Mouse (Mus musculus): ENCODE measurements around the gene Vezf1. TPM values are rescaled to one million over a fixed set of nuclear protein-coding genes. Genes with fewer than 3 reads are reported as not detected.

The Vezf1 gene
- total RNA-seq, 2 experiments from 2014 or later: 23.2 to 24.7 TPM

- DNase-seq (ENCODE audit: low spot score in 2 of 2): no peak
Observed at GRCm38 (mm10) chr11:88052638-88053037, 15.4 kb upstream of the Vezf1 start.

GRCm38 (mm10) chr11:88053821-88054220 lies 14.3 kb upstream of the Vezf1 start:
- DNase-seq (ENCODE audit: low spot score in 2 of 2): no peak

DNA sequence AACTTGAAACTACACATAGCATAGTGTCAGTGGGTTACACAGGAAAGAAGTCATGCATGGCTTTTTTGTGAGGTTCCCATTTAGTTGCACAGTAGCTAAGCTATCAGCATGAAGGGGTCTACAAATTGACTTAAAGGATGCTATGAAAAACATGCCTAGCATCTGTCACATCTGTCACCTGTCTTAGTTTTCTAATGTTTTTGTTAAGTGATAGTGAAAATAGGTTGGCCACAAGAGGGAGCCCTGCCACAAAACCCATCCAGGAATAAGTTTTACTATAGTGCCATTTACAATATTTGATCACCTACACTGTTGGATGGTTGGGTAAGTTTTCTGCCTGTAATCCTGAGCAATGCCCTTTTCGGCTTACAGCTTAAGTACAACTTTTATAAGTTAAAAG lies 13.5 kb upstream of the Vezf1 start:
- DNase-seq (ENCODE audit: low spot score in 2 of 2): peak in 1 of 2 experiments; percentile 59

DNA sequence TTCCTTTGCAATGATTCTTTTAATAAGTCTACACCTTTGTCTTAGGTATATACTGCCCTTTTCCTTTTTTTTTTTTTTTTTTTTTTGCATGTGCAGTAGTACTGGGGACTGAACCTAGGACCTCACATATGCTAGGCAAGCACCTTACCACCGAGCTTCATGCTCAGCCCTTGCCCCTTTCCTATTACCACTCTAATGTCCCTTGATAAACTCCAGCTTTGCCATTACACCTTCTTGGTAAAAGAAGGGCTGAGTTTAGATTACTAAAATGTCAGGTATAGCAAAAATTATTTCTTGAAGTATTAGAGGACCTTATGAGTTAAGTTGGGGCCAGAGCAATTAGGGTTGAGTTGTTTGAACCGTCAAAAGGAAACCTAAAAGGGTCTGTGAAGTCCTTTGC lies 12.3 kb upstream of the Vezf1 start:
- no peak for DNase-seq (ENCODE audit: low spot score in 2 of 2)

GRCm38 (mm10) chr11:88057788-88058187 lies 10.3 kb upstream of the Vezf1 start:
- no peak for DNase-seq (ENCODE audit: low spot score in 2 of 2)

DNA sequence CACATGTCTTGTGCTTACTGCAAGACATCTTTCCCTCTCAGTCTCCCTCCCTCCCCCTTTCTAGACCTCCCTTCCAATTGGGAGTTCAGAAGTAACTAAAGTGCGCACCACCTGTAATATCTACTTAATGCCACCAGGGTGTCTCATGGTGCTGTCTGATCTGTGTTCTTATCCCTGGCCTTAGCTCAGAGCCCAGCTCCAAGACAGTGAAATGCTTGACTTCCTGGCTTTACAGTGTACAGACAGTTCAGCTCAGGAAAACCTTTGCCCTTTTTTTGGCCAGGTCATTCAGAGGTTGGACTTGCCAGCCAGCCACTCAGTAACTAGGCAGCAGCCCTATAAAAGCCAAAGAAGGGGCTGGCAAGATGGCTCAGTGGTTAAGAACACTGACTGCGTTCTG lies 8.9 kb upstream of the Vezf1 start:
- DNase-seq (ENCODE audit: low spot score in 2 of 2): peak in 1 of 2 experiments; percentile 61

GRCm38 (mm10) chr11:88061892-88062625 lies 6.0 kb upstream of the Vezf1 start:
- no peak for DNase-seq (ENCODE audit: low spot score in 2 of 2)

DNA sequence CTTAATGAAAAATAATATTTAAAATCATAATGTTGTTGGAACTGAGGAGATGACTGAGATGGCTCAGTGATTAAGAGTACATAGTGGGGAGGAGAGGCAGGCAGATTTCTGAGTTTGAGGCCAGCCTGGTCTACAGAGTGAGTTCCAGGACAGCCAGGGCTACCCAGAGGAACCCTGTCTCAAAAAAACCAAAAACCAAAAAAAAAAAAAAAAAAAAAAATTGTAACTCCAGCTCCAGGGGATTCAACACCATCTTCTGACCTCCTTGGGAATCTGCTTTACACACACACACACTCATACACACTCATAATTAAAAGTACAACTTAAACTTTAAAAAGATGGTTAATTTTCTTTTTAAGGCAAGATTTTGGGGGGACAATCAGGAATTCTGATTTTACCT lies 2.3 kb upstream of the Vezf1 start:
- no peak for DNase-seq (ENCODE audit: low spot score in 2 of 2)

GRCm38 (mm10) chr11:88067191-88067585 lies 891 bp upstream of the Vezf1 start:
- no peak for DNase-seq (ENCODE audit: low spot score in 2 of 2)

- peak in 1 of 2 experiments; percentile 43 for DNase-seq (ENCODE audit: low spot score in 2 of 2)
Observed at GRCm38 (mm10) chr11:88068411-88069245, 549 bp downstream of the Vezf1 start.

GRCm38 (mm10) chr11:88069246-88069570 lies 1.1 kb downstream of the Vezf1 start:
- DNase-seq (ENCODE audit: low spot score in 2 of 2): no peak

- no peak for DNase-seq (ENCODE audit: low spot score in 2 of 2)
Observed at GRCm38 (mm10) chr11:88070392-88070791, 2.3 kb downstream of the Vezf1 start.

GRCm38 (mm10) chr11:88071113-88071512 lies 3.0 kb downstream of the Vezf1 start:
- no peak for DNase-seq (ENCODE audit: low spot score in 2 of 2)

DNA sequence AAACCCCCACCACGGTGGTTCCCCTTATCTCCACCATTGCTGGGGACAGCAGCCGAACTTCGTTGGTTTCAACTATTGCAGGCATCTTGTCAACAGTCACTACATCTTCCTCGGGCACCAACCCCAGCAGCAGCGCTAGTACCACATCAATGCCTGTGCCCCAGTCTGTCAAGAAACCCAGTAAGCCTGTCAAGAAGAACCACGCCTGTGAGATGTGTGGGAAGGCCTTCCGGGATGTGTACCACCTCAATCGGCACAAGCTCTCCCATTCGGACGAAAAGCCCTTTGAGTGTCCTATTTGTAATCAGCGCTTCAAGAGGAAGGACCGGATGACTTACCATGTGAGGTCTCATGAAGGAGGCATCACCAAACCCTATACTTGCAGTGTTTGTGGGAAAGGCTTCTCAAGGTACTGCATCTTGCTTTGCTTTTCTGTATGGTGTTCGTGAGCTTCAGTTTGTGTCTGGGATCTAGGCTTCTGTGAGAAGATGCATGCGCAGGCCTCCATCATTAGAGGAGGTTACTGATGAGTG lies 5.3 kb downstream of the Vezf1 start:
- DNase-seq (ENCODE audit: low spot score in 2 of 2): no peak

GRCm38 (mm10) chr11:88075701-88076100 lies 7.6 kb downstream of the Vezf1 start:
- DNase-seq (ENCODE audit: low spot score in 2 of 2): no peak

- DNase-seq (ENCODE audit: low spot score in 2 of 2): peak in 1 of 2 experiments; percentile 29
Observed at GRCm38 (mm10) chr11:88076394-88076793, 8.3 kb downstream of the Vezf1 start.

DNA sequence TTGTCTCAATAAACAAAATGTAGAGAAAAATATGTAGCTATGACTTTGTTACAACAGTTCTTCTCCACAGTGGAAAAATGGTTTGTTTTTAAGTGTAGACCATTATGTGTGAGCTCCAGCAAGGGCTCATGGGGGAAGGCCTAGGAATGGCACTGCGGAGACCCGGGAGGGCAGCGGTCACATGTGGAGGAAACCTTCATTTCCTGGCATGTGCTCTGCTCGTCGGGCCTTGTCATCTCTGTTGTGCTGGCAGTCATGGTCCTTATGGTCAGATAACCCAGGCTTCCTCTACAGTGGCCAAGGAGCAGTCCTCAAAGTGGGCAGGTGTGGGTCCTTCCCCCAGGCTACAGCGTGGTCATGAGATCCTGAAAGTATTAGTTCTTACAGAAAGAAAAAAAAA lies 15.6 kb downstream of the Vezf1 start:
- DNase-seq (ENCODE audit: low spot score in 2 of 2): no peak

GRCm38 (mm10) chr11:88086737-88087627 lies 18.9 kb downstream of the Vezf1 start:
- DNase-seq (ENCODE audit: low spot score in 2 of 2): peak; percentile 82 to 94

DNA sequence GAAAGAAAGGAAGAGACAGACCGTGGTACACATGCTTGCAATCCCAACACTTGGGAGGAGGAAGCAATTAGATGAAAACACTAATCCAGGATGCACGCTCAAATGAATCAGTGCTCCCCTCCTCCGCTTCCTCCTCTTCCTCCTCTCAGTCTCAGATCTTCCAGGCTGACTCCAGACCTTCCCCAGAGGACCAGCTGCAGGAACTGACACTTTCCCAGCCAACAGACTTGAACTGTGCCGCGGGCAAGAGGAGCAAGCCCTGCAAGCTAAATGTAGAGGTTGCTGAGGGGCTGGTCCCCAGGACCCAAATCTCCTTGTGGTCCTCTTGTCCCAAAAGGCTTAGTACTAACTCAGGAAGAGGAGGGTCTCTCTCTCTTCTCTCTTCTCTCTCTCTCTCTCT lies 21.1 kb downstream of the Vezf1 start:
- DNase-seq (ENCODE audit: low spot score in 2 of 2): no peak

GRCm38 (mm10) chr11:88090293-88090692 lies 22.2 kb downstream of the Vezf1 start:
- DNase-seq (ENCODE audit: low spot score in 2 of 2): no peak

- no peak for DNase-seq (ENCODE audit: low spot score in 2 of 2)
Observed at GRCm38 (mm10) chr11:88091949-88092348, 23.9 kb downstream of the Vezf1 start.

All from layer of hippocampus, adult 18-20 months (tissue).